Mouse (Mus musculus) intestine, postnatal 0 days (tissue): Measurements from ENCODE around the gene Olfr137. TPM values are rescaled to one million over a fixed set of nuclear protein-coding genes. Genes with fewer than 3 reads are reported as not detected.

ENCODE experiments used
- ATAC-seq: fragments of 200-750 bp; cut with Nextera tagmentation; 2 replicates; pipeline ENCODE4 v1.8.0; 2017; ENCODE audit warnings: mild to moderate bottlenecking, moderate TSS enrichment, moderate library complexity
- H3K27ac ChIP-seq: fragments of 300-500 bp; sonication (generic); 2 replicates; pipeline ENCODE4 v1.5.1; 2014; ENCODE audit warnings: mild to moderate bottlenecking, low read depth, low read length, moderate library complexity
- H3K27me3 ChIP-seq: fragments of 300-500 bp; sonication (generic); replicated peaks from 2 replicates; pipeline ENCODE4 v1.6.1; 2014; ENCODE audit warnings: low read length, mixed read lengths; ENCODE audit not compliant: control insufficient read depth, insufficient read depth
- H3K36me3 ChIP-seq: fragments of 300-500 bp; sonication (generic); 2 replicates; pipeline ENCODE4 v1.6.1; 2014; ENCODE audit warnings: mild to moderate bottlenecking, moderate library complexity; ENCODE audit not compliant: control insufficient read depth, insufficient read depth
- H3K4me1 ChIP-seq: fragments of 300-500 bp; sonication (generic); replicated peaks from 2 replicates; pipeline ENCODE4 v1.6.1; 2014; ENCODE audit warnings: antibody characterized with exemption, low read length, mixed read lengths; ENCODE audit not compliant: control insufficient read depth, insufficient read depth
- H3K4me2 ChIP-seq: fragments of 300-500 bp; sonication (generic); replicated peaks from 2 replicates; pipeline ENCODE4 v1.6.1; 2014; ENCODE audit warnings: low read depth, mild to moderate bottlenecking, moderate library complexity
- H3K4me3 ChIP-seq: fragments of 300-500 bp; sonication (generic); 2 replicates; pipeline ENCODE4 v1.5.1; 2014; ENCODE audit warnings: low read depth, low read length
- H3K9ac ChIP-seq: fragments of 300-500 bp; sonication (generic); 2 replicates; pipeline ENCODE4 v1.6.1; 2014; ENCODE audit warnings: mild to moderate bottlenecking, low read depth, low read length
- H3K9me3 ChIP-seq: fragments of 300-500 bp; sonication (generic); 2 replicates; pipeline ENCODE4 v1.6.1; 2016; ENCODE audit warnings: mixed run types; ENCODE audit not compliant: control insufficient read depth
- CTCF ChIP-seq: sonication (generic); IDR thresholded peaks from 2 replicates; pipeline ENCODE4 v1.5.1; 2016; ENCODE audit warnings: low read depth, mild to moderate bottlenecking, control low read depth, antibody characterized with exemption, moderate library complexity
- WGBS: fragments of 180-500 bp; shearing (Covaris S2); extraction: QIAGEN DNeasy Blood & Tissue Kit; methylation state at CpG from one replicate; pipeline ENCODE4 v1.1.7; 2014; 5-methylcytosine and 5-hydroxymethylcytosine counted together
- polyA plus RNA-seq: library from polyadenylated mRNA; unstranded; fragments of >200 nt; fragmentation: Nextera tagmentation; extraction: Ambion mirVana; gene quantifications from 2 replicates; pipeline ENCODE4 v1.2.1, GENCODE M21; 2015

Gene Olfr137
- polyA plus RNA-seq, result not detected in 2 replicates

DNA sequence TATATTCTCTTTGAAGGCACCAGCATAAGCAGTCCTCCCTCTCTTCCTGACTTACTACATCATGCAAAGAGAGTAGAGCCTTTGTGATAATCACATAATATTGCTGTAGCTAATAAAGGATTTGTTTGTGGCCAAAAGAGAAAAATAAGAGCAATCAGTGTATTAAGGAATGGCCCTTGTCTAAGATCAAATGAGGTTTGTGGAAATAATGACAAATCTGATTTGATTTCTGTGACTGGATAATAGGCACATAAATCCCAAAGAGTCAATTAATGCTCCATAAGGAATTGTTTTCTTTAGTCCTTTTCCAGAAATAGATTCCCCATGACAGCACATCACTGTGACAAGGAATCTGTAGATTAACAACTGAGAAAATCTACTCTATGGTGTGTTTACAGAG lies at the start of gene Olfr137:
Gene Olfr137 (minus strand): TSS at position 101 of the 400 bp plus-strand sequence.
- H3K4me2 ChIP-seq, result no peak within 1 kb of the TSS
- no peaks in the 10 kb centered on the region; the same call in 1 of the 2 replicates for H3K9me3 ChIP-seq
- no peak within 1 kb of the TSS for H3K9ac ChIP-seq
- H3K4me1 ChIP-seq, result no peaks in the 10 kb centered on the region
- no peak for ATAC-seq
- no peaks in the 10 kb centered on the region for H3K27me3 ChIP-seq
- H3K36me3 ChIP-seq, result no peaks in the 10 kb centered on the region
- H3K27ac ChIP-seq, result no peak within 1 kb of the TSS
- TF ChIP-seq CTCF, result no peak
- no peak within 1 kb of the TSS for H3K4me3 ChIP-seq

DNA sequence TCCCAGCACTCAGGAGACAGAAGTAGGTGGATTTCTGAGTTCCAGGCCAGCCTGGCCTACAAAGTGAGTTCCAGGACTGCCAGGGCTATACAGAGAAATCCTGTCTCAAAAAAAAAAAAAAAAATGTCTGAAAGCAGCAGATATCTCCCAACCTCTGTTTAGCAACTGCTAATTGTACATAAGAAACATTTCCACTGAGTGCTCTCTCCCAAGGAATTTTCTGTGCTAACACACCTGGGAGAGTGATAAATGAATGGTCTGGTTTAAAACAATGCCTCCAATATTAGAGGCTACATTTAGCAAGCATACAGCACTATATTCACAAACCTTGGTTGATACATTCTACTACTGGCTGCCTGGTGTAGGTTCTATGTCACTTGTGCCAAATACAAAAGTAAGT lies 22.2 kb upstream of the Olfr137 start, which contains the start of gene Olfr136:
Gene Olfr136 (plus strand): TSS at position 301 of the 400 bp plus-strand sequence.
- Histone ChIP-seq H3K36me3 (no peaks in the 10 kb centered on the region), H3K9me3 (no peaks in the 10 kb centered on the region), H3K4me3 (no peak within 1 kb of the TSS), H3K4me1 (no peaks in the 10 kb centered on the region), H3K4me2 (no peak within 1 kb of the TSS), H3K27me3 (no peaks in the 10 kb centered on the region), H3K9ac (no peak within 1 kb of the TSS), H3K27ac (no peak within 1 kb of the TSS)
- TF ChIP-seq CTCF, result no peak
- no peak for ATAC-seq

DNA sequence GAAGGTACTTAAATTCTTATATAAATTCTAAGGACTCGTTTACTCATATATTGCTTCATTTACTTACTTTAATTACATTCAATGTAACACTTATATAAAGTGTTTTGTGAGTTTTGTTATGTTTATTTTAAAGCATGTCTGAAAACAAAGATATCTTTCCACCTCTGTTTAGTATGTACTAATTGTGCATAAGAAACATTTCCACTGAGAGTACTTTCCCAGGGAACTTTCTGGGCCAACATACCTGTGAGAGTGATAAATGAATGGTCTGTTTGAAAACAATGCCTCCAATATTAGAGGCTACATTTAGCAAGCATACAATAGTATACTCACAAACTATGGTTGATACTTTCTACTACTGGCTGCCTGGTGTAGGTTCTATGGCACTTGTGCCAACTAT lies 46.6 kb downstream of the Olfr137 start, which contains the start of gene Olfr138:
Gene Olfr138 (plus strand): TSS at position 301 of the 400 bp plus-strand sequence.
- H3K9me3 ChIP-seq, result no peaks in the 10 kb centered on the region
- ATAC-seq, result no peak
- no peak within 1 kb of the TSS for H3K9ac ChIP-seq
- no peaks in the 10 kb centered on the region for H3K4me1 ChIP-seq
- H3K4me2 ChIP-seq, result no peak within 1 kb of the TSS
- no peak for TF ChIP-seq CTCF
- no peak within 1 kb of the TSS for H3K4me3 ChIP-seq
- H3K36me3 ChIP-seq, result no peaks in the 10 kb centered on the region
- H3K27ac ChIP-seq, result no peak within 1 kb of the TSS
- WGBS, result 69% methylated on average over 1 of the region's 1 CpGs
- no peaks in the 10 kb centered on the region for H3K27me3 ChIP-seq

Other genes starting within 250 kb of the Olfr137 start
- gene Olfr129, start 247.5 kb downstream of the Olfr137 start, polyA plus RNA-seq, result not detected in 2 replicates
- gene Olfr130, start 243.6 kb downstream of the Olfr137 start, polyA plus RNA-seq, result not detected in 2 replicates
- gene Olfr131, start 218.9 kb downstream of the Olfr137 start, polyA plus RNA-seq, result not detected in 2 replicates
- gene Olfr132, start 173.0 kb downstream of the Olfr137 start, polyA plus RNA-seq, result not detected in 2 replicates
- gene Olfr133, start 162.3 kb downstream of the Olfr137 start, polyA plus RNA-seq, result not detected in 2 replicates
- gene Olfr134, start 136.2 kb downstream of the Olfr137 start, polyA plus RNA-seq, result not detected in 2 replicates
- not detected in 2 replicates for gene Olfr135, start 103.2 kb downstream of the Olfr137 start, polyA plus RNA-seq
- gene Olfr138, start 46.5 kb downstream of the Olfr137 start, polyA plus RNA-seq, result not detected in 2 replicates
- not detected in 2 replicates for gene Olfr136, start 22.3 kb upstream of the Olfr137 start, polyA plus RNA-seq
- gene Esp36, start 112.6 kb upstream of the Olfr137 start, polyA plus RNA-seq, result not detected in 2 replicates
- gene Esp34, start 246.6 kb upstream of the Olfr137 start, polyA plus RNA-seq, result not detected in 2 replicates